Mouse (Mus musculus): ENCODE measurements around the gene Tnfsf14. TPM values are rescaled to one million over a fixed set of nuclear protein-coding genes. Genes with fewer than 3 reads are reported as not detected.
A peak's percentile ranks its signal among the peaks of the same experiment; 100 is the strongest.

Tnfsf14 gene
- total RNA-seq, 2 experiments from 2014 or later = not detected

DNA sequence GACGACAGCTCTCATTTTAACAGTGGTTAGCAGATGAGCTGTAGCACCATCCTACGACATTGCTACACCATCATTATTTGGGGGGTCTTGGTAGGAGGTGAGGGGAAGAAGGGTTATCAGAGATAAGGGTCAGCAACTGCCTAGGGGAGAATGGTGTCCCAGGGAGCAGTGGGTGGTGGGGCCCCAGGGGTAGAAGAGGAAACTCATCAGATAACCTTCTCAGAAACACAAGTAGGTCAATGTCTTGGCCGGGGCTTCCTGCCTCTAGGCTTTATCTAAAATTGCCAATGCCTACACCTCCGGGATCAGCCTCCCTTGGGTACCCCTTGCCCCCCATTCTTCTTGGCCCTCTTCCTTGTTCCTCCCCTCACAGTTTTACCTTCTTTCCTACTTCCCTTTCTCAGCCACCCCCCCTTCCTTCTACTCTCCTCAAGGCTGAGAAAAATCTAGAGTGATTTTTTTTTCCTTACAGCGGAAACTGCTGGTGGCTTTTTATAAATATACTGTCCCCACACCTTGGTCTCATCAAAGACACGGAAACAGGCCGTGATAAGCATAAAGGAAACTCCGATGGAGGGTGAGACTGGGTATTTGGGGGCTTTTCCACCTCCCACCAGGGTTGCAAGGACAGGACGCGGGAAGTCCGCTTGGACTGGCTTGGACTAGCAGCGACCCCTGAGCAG is 5.3 kb downstream of the Tnfsf14 start:
- no peak for TF ChIP-seq CTCF (IDR thresholded peaks at IDR 0.05)
- Histone ChIP-seq H3K4me3 (no peak overlapping the region), H3K27ac (no peak overlapping the region)
- intact Hi-C loops (cut with DNase I) = no loop called here
- no peak for DNase-seq

DNA sequence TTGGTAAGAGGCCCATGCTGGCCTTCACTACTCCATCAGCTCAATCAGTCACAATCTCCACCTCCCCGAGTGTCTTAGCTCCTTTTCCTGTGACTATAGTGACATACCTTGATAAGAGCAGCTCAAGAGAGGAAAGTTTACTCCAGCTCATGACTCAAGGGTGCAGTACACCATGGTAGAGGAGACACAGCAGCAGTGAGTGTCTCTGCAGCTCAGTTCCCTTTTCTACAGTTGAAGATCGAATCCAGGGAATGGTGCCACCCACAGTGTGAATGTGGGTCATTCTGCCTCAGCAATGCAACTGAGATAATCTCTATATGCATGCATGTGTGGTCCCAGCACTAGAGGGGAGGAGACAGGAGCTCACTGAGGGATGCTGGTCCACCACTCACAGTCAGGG is 8.3 kb downstream of the Tnfsf14 start:
- DNase-seq = no peak
- no peak overlapping the region for H3K27ac ChIP-seq
- H3K4me3 ChIP-seq = no peak overlapping the region
- no peak for TF ChIP-seq CTCF (IDR thresholded peaks at IDR 0.05)
- intact Hi-C loops (cut with DNase I) = no loop called here

DNA sequence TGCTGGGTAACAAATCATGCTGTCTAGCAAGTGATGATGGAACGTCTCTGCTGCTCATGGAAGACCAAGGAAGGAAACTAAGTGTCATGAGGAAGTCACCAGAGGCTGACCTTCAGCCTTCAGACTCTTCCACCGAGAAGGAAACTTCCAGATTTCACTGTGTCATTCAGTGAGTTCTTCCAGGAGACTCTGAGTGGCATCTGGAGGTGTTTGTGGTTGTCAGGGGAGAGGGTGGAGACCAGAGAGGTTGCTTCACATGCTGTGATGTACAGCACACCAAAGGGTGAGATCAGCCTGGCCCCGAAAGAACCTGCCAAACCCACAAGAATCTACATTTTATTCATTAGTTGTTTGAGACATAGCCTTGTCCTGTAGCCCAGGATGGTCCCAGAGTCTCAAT is 11.1 kb downstream of the Tnfsf14 start:
- Histone ChIP-seq H3K4me3 (no peak overlapping the region), H3K27ac (no peak overlapping the region)
- DNase-seq = no peak
- TF ChIP-seq CTCF (IDR thresholded peaks at IDR 0.05) = no peak
- intact Hi-C loops (cut with DNase I) = no loop called here

DNA sequence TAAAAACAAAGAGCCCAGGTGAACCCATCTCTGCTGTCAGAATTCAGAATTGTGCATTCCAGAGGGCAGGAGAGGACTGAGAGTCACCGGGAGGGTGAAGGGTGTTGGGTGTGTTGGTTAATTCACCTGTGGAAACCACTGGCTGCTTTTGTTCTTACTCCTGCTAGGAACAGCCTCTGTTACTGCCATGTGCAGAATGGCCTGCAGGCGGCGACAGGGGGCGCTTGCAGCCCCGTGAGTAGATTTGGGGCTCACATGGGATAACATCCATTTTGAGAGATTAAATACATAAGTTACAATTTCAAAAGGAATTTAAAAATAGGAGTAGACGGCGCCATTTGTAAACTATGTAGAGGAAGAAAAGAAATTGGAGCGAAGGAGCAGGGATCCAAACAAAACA is 13.6 kb downstream of the Tnfsf14 start:
- no peak for DNase-seq
- H3K27ac ChIP-seq = no peak overlapping the region
- intact Hi-C loops (cut with DNase I) = no loop called here
- TF ChIP-seq CTCF (IDR thresholded peaks at IDR 0.05) = peak; percentile 54
- H3K4me3 ChIP-seq = no peak overlapping the region

DNA sequence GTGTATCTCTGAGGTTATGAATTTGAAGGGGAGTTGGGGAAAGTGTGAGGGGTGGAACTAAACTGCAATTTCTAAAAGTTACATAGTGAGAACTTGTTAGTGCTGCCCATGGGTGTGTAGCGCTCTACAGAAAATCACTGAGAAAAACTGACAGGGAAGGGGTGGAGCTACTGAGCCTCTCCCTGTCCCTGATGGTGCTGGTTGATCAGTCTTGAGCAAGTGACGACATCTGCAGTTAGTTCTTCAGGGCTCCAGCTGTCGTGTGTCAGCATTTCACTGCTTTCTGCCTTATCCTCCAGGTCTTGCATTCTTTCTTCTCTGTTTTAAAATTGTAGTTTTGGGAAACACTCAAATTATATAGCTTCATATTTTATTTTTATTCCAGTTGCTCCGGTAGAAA is 20.6 kb downstream of the Tnfsf14 start:
- no peak for DNase-seq
- intact Hi-C loops (cut with DNase I) = no loop called here
- TF ChIP-seq CTCF (IDR thresholded peaks at IDR 0.05) = no peak
- no peak overlapping the region for H3K27ac ChIP-seq
- H3K4me3 ChIP-seq = no peak overlapping the region

DNA sequence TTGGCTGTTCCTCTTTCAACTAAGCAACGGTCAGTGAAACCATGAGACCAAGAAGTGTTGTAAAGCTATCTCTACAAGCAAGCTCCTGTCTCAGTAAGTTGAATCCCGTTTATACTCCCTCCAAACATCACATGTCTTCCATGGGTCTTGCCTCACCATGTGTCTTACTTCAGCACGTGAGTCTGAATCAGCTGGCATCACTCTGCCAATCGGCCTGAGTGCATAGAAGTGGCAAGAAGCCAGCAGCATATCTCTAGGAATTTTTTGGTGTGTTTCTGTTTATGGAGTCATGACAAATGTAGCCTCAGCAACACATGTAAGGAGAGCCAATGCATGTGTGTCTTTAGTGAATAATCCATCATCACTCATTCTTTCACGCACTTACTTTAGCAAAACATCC is 21.6 kb downstream of the Tnfsf14 start:
- intact Hi-C loops (cut with DNase I) = no loop called here
- TF ChIP-seq CTCF (IDR thresholded peaks at IDR 0.05) = no peak
- DNase-seq = no peak
- H3K4me3 ChIP-seq = no peak overlapping the region
- H3K27ac ChIP-seq = no peak overlapping the region

DNA sequence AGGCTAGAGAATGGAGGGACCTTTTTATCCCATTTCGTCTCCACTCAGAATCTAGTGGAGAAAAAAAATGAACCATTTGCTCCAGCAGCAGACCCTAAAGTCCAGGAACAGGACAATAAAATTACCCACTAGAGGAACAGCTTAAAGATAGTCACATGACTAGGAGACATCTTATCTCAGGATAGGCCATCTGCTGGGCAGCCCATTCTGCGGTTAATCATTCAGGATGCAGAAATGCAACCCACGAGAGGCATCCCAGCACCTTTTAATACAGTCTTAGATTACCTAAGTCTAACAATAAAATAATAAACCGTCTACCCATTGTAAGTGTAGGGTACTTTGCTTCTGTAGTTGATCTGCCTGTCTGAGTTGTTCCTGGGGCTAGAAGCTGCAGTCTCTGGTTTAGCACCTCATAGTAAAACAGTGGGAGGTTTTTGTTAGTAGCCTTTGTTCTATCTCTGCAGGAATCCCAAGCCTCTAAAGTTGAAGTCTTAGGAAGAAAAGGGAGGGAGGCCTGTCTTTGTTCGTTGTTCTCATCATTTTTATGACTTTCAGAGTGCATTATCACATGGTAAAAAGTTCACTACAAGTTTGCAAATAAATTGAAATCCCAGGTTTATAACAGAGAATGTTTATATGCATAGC is 23.2 kb downstream of the Tnfsf14 start:
- H3K27ac ChIP-seq = no peak overlapping the region
- no peak overlapping the region for H3K4me3 ChIP-seq
- no peak for TF ChIP-seq CTCF (IDR thresholded peaks at IDR 0.05)
- DNase-seq = no peak
- intact Hi-C loops (cut with DNase I) = no loop called here

DNA sequence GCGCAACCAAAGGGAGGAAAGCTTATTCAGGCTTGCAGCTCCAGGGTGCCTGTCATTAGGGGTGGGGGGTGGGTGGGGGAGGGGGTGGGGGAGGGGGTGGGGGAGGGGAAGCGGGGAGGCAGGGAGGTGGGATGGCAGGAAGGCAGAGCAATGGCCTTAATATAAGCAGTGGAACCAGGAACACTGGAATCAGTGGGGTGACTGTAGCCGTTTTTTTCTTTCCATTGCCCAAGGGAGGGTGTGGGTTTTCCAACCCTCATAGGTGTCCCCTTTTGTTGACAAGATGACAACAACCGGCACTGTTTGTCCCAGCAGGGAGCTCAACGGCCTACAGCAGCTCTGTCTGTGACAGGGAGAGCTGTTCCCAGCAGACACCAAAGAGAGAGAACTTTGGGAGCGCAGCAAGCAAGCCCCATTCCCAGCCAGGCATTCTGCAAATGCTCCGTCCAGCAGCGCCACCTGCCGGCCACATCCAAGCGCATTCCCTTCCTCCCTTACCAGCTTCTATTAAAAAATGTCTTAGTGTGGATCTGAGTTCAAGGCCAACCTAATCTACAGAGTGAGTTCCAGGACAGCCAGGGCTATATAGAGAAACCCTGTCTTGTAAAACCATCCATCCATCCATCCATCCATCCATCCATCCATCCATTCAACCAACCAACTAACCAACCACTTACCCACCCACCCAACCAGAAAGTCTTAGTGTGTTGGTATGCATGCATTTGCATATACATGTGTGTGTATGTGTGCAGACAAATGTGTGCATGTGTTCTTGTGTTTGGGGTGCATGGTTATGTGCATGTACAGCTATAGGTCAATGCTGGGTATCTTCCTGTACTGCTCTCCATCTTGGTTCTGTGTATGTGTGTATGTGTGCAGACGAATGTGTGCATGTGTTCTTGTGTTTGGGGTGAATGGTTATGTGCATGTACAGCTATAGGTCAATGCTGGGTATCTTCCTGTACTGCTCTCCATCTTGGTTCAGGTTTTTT is 26.9 kb downstream of the Tnfsf14 start:
- DNase-seq = peak; percentile 91
- H3K27ac ChIP-seq = no peak overlapping the region
- TF ChIP-seq CTCF (IDR thresholded peaks at IDR 0.05) = peak; percentile 89
- intact Hi-C loops (cut with DNase I) = loop anchor here (1.0 to 5.0 kb wide), 4 partner anchors 70 to 360 kb away; partner anchors contain the start of gene Alkbh7
- 0 out of 2 replicates have a peak overlapping the region, but pooled peaks have one; percentile 13 for H3K4me3 ChIP-seq

DNA sequence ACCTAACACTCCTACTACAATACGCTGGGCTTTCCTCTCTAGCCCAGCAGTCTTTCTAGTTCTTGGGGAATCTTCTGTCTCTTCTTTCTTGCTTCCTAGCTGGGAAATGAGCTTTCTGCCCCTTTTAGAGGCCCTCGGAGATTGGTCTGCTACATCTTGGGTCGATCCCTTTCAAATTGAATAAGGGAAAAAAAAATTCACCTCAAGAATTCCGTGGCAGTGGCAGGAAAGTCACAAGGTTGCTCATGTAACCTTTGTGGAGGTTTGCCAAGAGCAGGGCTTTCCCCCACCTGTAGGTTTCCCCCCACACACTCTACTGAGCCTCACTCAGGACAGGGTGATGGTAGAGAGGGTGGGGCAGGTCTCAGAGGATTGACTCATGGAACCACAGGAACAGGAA is 40.2 kb downstream of the Tnfsf14 start:
- Histone ChIP-seq H3K4me3 (no peak overlapping the region), H3K27ac (no peak overlapping the region)
- no peak for DNase-seq
- intact Hi-C loops (cut with DNase I) = no loop called here
- TF ChIP-seq CTCF (IDR thresholded peaks at IDR 0.05) = no peak

DNA sequence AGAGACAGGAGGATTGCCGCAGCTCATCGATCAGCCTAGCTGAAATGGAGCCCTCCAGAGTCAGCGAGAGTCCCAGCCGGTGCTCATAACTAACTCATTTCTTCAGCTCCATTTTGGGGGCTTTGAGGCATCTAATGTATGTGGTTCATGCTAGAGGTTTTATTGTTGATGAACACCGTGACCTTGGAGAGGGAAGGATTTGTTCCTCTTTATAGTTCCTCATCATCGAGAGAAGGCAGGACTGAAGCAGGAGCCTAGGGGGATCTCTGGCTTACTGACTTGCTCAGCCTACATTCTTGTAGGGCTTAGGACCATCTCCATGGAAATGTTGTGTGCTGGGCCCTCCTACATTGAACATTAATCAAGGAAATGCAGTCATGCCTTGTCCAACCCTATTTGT is 41.0 kb downstream of the Tnfsf14 start:
- H3K27ac ChIP-seq = no peak overlapping the region
- intact Hi-C loops (cut with DNase I) = no loop called here
- no peak overlapping the region for H3K4me3 ChIP-seq
- DNase-seq = no peak
- TF ChIP-seq CTCF (IDR thresholded peaks at IDR 0.05) = no peak

DNA sequence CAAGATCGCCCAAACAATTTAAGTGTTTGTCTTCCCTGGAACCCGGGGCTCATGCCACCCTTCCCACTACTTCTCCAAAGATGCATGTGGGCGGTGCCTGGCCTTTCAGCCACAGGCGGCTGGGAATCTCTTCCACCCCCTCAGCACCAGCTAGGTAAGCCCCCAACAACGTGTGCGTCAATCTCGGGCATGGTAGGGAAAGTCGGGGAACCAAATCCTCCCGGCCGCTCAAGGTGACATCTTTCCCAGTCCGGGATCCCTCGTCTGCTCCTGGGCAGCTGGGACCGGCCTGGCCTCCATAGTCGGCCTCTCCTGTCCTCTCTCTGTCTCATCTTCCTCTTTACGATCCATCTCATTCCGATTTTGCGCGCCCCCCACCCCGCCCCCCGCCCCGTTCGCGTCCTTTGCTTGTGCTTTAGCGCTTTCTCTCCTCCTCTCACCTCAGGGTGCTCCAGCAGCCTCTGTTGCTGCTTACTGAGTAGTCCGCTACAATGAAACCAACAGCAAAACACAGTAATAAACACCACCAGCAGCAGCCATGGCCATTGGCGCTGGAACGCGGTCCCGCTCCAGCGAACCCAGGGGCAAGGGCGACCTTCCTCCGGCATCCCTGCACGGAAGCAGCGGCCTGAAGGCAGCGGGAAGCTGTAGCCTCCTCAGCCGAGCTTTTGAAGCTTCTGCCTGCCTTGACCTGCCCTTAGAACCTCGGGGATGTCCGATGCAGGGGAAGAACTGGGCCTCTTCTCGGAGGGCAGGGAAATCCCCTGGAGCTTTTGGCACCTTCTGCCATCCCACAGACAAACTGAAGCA is 44.8 kb downstream of the Tnfsf14 start, which contains the start of gene Cd70:
TSS of gene Cd70 (minus strand) at position 784 of the 810 bp plus-strand sequence.
- intact Hi-C loops (cut with DNase I) = no loop called here
- Histone ChIP-seq H3K27ac (no peak within 1 kb of the TSS), H3K4me3 (no peak within 1 kb of the TSS)
- TF ChIP-seq CTCF (IDR thresholded peaks at IDR 0.05) = no peak
- no peak for DNase-seq

DNA sequence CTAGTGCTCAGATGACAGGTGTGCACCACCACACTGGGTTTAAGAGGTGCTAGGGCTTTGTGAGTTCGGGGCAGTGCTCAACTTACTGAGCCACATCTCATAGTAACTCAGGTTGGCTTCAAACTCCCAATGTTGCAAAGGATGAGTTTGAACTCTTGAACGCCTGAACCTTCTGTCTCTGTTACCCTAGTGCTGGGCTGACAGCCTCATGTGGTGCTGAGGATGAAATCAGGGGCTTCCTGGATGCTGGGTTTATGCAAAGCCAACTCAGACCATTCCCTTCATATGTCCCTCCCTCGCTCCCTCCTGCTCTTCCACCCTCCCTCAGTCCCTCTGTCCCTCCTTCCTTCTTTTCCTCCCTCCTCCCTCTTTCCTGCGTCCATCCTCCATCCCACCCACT is 45.6 kb downstream of the Tnfsf14 start:
- intact Hi-C loops (cut with DNase I) = no loop called here
- no peak overlapping the region for H3K27ac ChIP-seq
- DNase-seq = no peak
- H3K4me3 ChIP-seq = no peak overlapping the region
- TF ChIP-seq CTCF (IDR thresholded peaks at IDR 0.05) = no peak
